Mouse (Mus musculus): ENCODE measurements at regions not wholly inside any gene's neighbourhood (a gene's known extent, or its start where the extent isn't known, plus 50 kb on each side); places are given as distances from the start of the nearest gene placed in this dataset.

- no peak for ATAC-seq (replicated peaks; ENCODE audit: insufficient number of reproducible peaks, insufficient read depth, low FRiP score, low read depth)
- peak overlapping the region; percentile 29; the same call in 1 of the 2 replicates for H3K9ac ChIP-seq
- peak overlapping the region; percentile 12; the same call in 1 of the 2 replicates for H3K4me3 ChIP-seq
- peak overlapping the region; percentile 53 for H3K4me2 ChIP-seq
- no peaks in the 10 kb centered on the region for H3K36me3 ChIP-seq
- peaks cover 40% of the 10 kb centered on the region for H3K4me1 ChIP-seq (replicated peaks)
- H3K27me3 ChIP-seq = no peaks in the 10 kb centered on the region
- no peaks in the 10 kb centered on the region for H3K9me3 ChIP-seq (replicated peaks)
- H3K27ac ChIP-seq = peak overlapping the region; percentile 78
- 31% methylated on average over 23 of the region's 23 CpGs for WGBS
Measured at GRCm38 (mm10) chr13:44581947-44582766, 147.1 kb upstream of the Jarid2 start.

- no peak overlapping the region for H3K4me3 ChIP-seq
- ATAC-seq (replicated peaks; ENCODE audit: insufficient number of reproducible peaks, insufficient read depth, low FRiP score, low read depth) = no peak
- no peaks in the 10 kb centered on the region for H3K9me3 ChIP-seq (replicated peaks)
- H3K27me3 ChIP-seq = no peaks in the 10 kb centered on the region
- no peaks in the 10 kb centered on the region for H3K36me3 ChIP-seq
- peak overlapping the region; percentile 29; the same call in 1 of the 2 replicates for H3K9ac ChIP-seq
- H3K27ac ChIP-seq = peak overlapping the region; percentile 78
- H3K4me2 ChIP-seq = peak overlapping the region; percentile 53
- WGBS = 35% methylated on average over 2 of the region's 2 CpGs
- peaks cover 40% of the 10 kb centered on the region for H3K4me1 ChIP-seq (replicated peaks)
Measured at GRCm38 (mm10) chr13:44582767-44583085, 146.5 kb upstream of the Jarid2 start.

- no peak overlapping the region for H3K4me3 ChIP-seq
- no peak overlapping the region for H3K4me2 ChIP-seq
- H3K9ac ChIP-seq = no peak overlapping the region
- no peaks in the 10 kb centered on the region for H3K27me3 ChIP-seq
- no peak overlapping the region for H3K27ac ChIP-seq
- no peaks in the 10 kb centered on the region for H3K36me3 ChIP-seq
- H3K9me3 ChIP-seq (replicated peaks) = no peaks in the 10 kb centered on the region
- no peak for ATAC-seq (replicated peaks; ENCODE audit: insufficient number of reproducible peaks, insufficient read depth, low FRiP score, low read depth)
- H3K4me1 ChIP-seq (replicated peaks) = peaks cover 40% of the 10 kb centered on the region
- WGBS = 72% methylated on average over 5 of the region's 5 CpGs
Measured at GRCm38 (mm10) chr13:44583614-44584013, 145.7 kb upstream of the Jarid2 start.

GRCm38 (mm10) chr13:44584151-44584550 is 145.1 kb upstream of the Jarid2 start:
- H3K4me3 ChIP-seq = no peak overlapping the region
- H3K4me2 ChIP-seq = no peak overlapping the region
- no peaks in the 10 kb centered on the region for H3K9me3 ChIP-seq (replicated peaks)
- no peaks in the 10 kb centered on the region for H3K36me3 ChIP-seq
- no peak overlapping the region for H3K27ac ChIP-seq
- H3K27me3 ChIP-seq = no peaks in the 10 kb centered on the region
- H3K9ac ChIP-seq = no peak overlapping the region
- WGBS = 52% methylated on average over 8 of the region's 8 CpGs
- peaks cover 40% of the 10 kb centered on the region for H3K4me1 ChIP-seq (replicated peaks)
- ATAC-seq (replicated peaks; ENCODE audit: insufficient number of reproducible peaks, insufficient read depth, low FRiP score, low read depth) = no peak

- no peaks in the 10 kb centered on the region for H3K36me3 ChIP-seq
- no peak for ATAC-seq (replicated peaks; ENCODE audit: insufficient number of reproducible peaks, insufficient read depth, low FRiP score, low read depth)
- H3K4me3 ChIP-seq = no peak overlapping the region
- no peaks in the 10 kb centered on the region for H3K27me3 ChIP-seq
- H3K9ac ChIP-seq = no peak overlapping the region
- H3K27ac ChIP-seq = no peak overlapping the region
- H3K4me2 ChIP-seq = no peak overlapping the region
- H3K4me1 ChIP-seq (replicated peaks) = peaks cover 40% of the 10 kb centered on the region
- WGBS = 52% methylated on average over 4 of the region's 4 CpGs
- H3K9me3 ChIP-seq (replicated peaks) = no peaks in the 10 kb centered on the region
Measured at GRCm38 (mm10) chr13:44584551-44584950, 144.7 kb upstream of the Jarid2 start.

DNA sequence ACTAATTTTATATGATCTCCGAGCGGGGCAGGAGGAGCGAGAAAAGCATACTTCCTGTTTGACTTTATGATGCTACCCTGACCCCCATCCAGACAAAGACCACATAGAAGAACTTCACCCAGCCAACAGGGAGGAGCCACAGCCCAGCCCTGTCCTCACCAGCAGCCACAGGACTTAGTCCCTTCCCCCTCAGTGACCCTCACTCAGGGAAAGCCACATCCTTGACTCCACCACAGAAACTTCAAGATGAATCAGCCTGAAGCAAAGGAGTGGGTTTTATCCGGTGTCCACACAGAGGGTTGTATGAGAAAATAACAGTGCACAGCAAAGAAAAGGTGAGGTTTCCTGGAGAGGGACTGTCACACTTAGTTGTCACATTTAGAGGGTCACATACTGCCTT is 141.4 kb upstream of the Jarid2 start:
- Histone ChIP-seq H3K4me3 (no peak overlapping the region), H3K27ac (no peak overlapping the region), H3K4me1 (replicated peaks) (peaks cover 13% of the 10 kb centered on the region), H3K36me3 (no peaks in the 10 kb centered on the region), H3K9me3 (replicated peaks) (no peaks in the 10 kb centered on the region), H3K27me3 (no peaks in the 10 kb centered on the region), H3K4me2 (no peak overlapping the region), H3K9ac (no peak overlapping the region)
- 61% methylated on average over 4 of the region's 4 CpGs for WGBS
- no peak for ATAC-seq (replicated peaks; ENCODE audit: insufficient number of reproducible peaks, insufficient read depth, low FRiP score, low read depth)

- Histone ChIP-seq H3K4me2 (no peak overlapping the region), H3K4me1 (replicated peaks) (no peaks in the 10 kb centered on the region), H3K9ac (no peak overlapping the region), H3K27me3 (no peaks in the 10 kb centered on the region), H3K36me3 (no peaks in the 10 kb centered on the region), H3K4me3 (no peak overlapping the region), H3K9me3 (replicated peaks) (no peaks in the 10 kb centered on the region), H3K27ac (no peak overlapping the region)
- ATAC-seq (replicated peaks; ENCODE audit: insufficient number of reproducible peaks, insufficient read depth, low FRiP score, low read depth) = no peak
- 90% methylated on average over 5 of the region's 5 CpGs for WGBS
Measured at GRCm38 (mm10) chr13:44594645-44595044, 134.6 kb upstream of the Jarid2 start.

- ATAC-seq (replicated peaks; ENCODE audit: insufficient number of reproducible peaks, insufficient read depth, low FRiP score, low read depth) = no peak
- 72% methylated on average over 1 of the region's 1 CpGs for WGBS
- no peak overlapping the region for H3K4me3 ChIP-seq
- no peaks in the 10 kb centered on the region for H3K36me3 ChIP-seq
- H3K4me2 ChIP-seq = no peak overlapping the region
- no peak overlapping the region for H3K9ac ChIP-seq
- no peaks in the 10 kb centered on the region for H3K4me1 ChIP-seq (replicated peaks)
- H3K27me3 ChIP-seq = no peaks in the 10 kb centered on the region
- H3K9me3 ChIP-seq (replicated peaks) = no peaks in the 10 kb centered on the region
- no peak overlapping the region for H3K27ac ChIP-seq
Measured at GRCm38 (mm10) chr13:44597666-44598065, 131.6 kb upstream of the Jarid2 start.

DNA sequence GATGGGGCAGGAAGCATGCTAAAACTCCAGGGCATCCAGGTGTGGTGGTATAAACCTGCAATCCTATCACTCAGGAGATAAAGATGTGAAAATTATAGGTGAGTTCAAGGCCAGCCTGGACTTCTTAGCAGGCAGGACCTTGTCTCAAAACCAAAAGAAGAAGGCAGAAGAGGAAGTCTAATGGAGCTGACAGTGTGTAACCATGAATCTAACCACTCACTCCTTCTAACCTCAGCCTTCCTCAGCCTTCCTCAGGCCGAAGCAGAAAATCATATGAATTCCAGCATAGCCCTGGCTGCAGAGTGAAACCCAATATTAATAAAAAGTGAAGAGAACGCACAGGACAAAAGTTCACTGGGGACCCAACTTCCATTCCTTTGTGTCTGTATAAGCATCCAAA is 128.2 kb upstream of the Jarid2 start:
- H3K36me3 ChIP-seq = no peaks in the 10 kb centered on the region
- no peaks in the 10 kb centered on the region for H3K27me3 ChIP-seq
- H3K9me3 ChIP-seq (replicated peaks) = no peaks in the 10 kb centered on the region
- H3K27ac ChIP-seq = no peak overlapping the region
- whole genome bisulfite sequencing = 87% methylated on average over 2 of the region's 2 CpGs
- no peak overlapping the region for H3K9ac ChIP-seq
- H3K4me3 ChIP-seq = no peak overlapping the region
- no peak for ATAC-seq (replicated peaks; ENCODE audit: insufficient number of reproducible peaks, insufficient read depth, low FRiP score, low read depth)
- H3K4me1 ChIP-seq (replicated peaks) = no peaks in the 10 kb centered on the region
- no peak overlapping the region for H3K4me2 ChIP-seq

- no peak for ATAC-seq (replicated peaks; ENCODE audit: insufficient number of reproducible peaks, insufficient read depth, low FRiP score, low read depth)
- Histone ChIP-seq H3K4me3 (no peak overlapping the region), H3K36me3 (no peaks in the 10 kb centered on the region), H3K4me2 (no peak overlapping the region), H3K9me3 (replicated peaks) (no peaks in the 10 kb centered on the region), H3K27ac (no peak overlapping the region), H3K4me1 (replicated peaks) (no peaks in the 10 kb centered on the region), H3K27me3 (no peaks in the 10 kb centered on the region), H3K9ac (no peak overlapping the region)
- WGBS = 59% methylated on average over 6 of the region's 6 CpGs
Measured at GRCm38 (mm10) chr13:44602658-44603057, 126.6 kb upstream of the Jarid2 start.

DNA sequence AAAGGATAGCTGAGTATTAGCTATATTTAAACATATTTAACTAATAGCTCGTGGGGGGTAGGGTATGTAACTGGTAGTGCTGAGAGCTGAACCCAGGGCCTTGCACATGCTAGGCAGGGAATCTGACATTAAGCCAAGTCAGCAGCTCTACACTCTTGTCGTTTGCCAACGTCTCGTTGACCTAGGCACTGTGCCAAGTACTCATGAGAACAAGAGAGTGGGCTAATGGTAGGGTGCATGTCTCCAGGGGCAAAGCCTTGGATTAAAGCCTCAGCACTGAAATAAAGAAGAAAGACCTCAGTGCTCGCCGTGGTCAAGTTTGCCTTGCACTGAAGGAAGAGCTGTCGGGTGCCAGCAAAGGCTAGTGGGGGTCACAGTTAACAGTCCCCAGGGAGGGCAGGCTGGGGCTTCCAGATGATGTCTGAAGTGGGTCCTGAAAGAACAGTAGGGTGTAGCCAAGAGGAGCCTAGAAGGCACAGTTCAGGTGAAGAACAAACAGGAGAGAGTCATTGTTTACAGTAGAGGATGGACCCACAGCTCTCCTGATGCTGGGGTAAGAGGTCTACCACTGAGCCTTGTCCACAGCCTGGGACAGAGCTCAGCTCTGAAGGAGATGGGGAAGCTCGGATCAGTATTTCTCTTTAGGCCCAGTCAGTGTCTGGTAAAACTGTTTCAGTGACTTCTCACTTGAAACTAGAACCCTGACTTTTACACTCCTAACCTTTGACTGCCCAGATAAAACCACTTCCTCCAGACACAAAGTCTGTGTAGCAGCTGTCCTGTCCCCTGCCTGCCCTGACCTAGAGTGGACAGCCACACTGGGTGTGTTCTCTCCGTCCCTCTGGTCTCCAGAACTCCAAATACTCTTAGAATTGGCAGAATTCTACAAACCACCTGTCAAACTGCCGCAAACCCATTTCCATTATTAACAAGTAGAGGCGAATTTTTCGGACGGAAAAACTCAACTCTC is 121.7 kb upstream of the Jarid2 start:
- H3K27me3 ChIP-seq = no peaks in the 10 kb centered on the region
- H3K4me3 ChIP-seq = no peak overlapping the region
- H3K27ac ChIP-seq = no peak overlapping the region
- no peaks in the 10 kb centered on the region for H3K36me3 ChIP-seq
- peaks cover 13% of the 10 kb centered on the region for H3K4me1 ChIP-seq (replicated peaks)
- ATAC-seq (replicated peaks; ENCODE audit: insufficient number of reproducible peaks, insufficient read depth, low FRiP score, low read depth) = no peak
- H3K9me3 ChIP-seq (replicated peaks) = no peaks in the 10 kb centered on the region
- H3K9ac ChIP-seq = no peak overlapping the region
- 60% methylated on average over 13 of the region's 13 CpGs for WGBS
- H3K4me2 ChIP-seq = no peak overlapping the region

Measured in heart, embryonic 15.5 days (tissue).